Mouse (Mus musculus) lung, embryonic 16.5 days (tissue): ENCODE results near the gene Ccr2. TPM values are rescaled to one million over a fixed set of nuclear protein-coding genes. Genes with fewer than 3 reads are reported as not detected.
"Not testable (repeated sequence)": the region's sequence is repeated elsewhere in the genome, so short reads cannot be mapped to it uniquely, and the experiment has no call there.

Source experiments
- ATAC-seq: fragments of 200-750 bp; cut with Nextera tagmentation; 2 replicates; pipeline ENCODE4 v1.8.0; 2017; ENCODE audit warnings: low read depth, mild to moderate bottlenecking, moderate library complexity
- H3K27ac ChIP-seq: fragments of 300-500 bp; sonication (generic); 2 replicates; pipeline ENCODE4 v1.5.1; 2014; ENCODE audit warnings: mild to moderate bottlenecking, control low read depth, low read length
- H3K27me3 ChIP-seq: fragments of 300-500 bp; sonication (generic); 2 replicates; pipeline ENCODE4 v1.6.1; 2014; ENCODE audit warnings: low read depth, low read length, mixed read lengths; ENCODE audit not compliant: control insufficient read depth, insufficient read depth
- H3K36me3 ChIP-seq: fragments of 300-500 bp; sonication (generic); 2 replicates; pipeline ENCODE4 v1.6.1; 2014; ENCODE audit warnings: low read length; ENCODE audit not compliant: control insufficient read depth, insufficient read depth
- H3K4me1 ChIP-seq: fragments of 300-500 bp; sonication (generic); replicated peaks from 2 replicates; pipeline ENCODE4 v1.6.1; 2014; ENCODE audit warnings: low read length, mixed read lengths; ENCODE audit not compliant: control insufficient read depth, insufficient read depth
- H3K4me2 ChIP-seq: fragments of 300-500 bp; sonication (generic); 2 replicates; pipeline ENCODE4 v1.6.1; 2014; ENCODE audit warnings: low read depth, low read length, control low read depth
- H3K4me3 ChIP-seq: fragments of 300-500 bp; sonication (generic); 2 replicates; pipeline ENCODE4 v1.5.1; 2014; ENCODE audit warnings: mild to moderate bottlenecking, low read length, control low read depth
- H3K9ac ChIP-seq: fragments of 300-500 bp; sonication (generic); 2 replicates; pipeline ENCODE4 v1.6.1; 2014; ENCODE audit warnings: low read length, control low read depth
- H3K9me3 ChIP-seq: fragments of 300-500 bp; sonication (generic); 2 replicates; pipeline ENCODE4 v1.6.1; 2016; ENCODE audit warnings: low read length; ENCODE audit not compliant: control insufficient read depth
- WGBS: fragments of 180-500 bp; shearing (Covaris S2); extraction: QIAGEN DNeasy Blood & Tissue Kit; methylation state at CpG from one replicate; pipeline ENCODE4 v1.1.7; 2014; 5-methylcytosine and 5-hydroxymethylcytosine counted together
- polyA plus RNA-seq: library from polyadenylated mRNA; unstranded; fragments of >200 nt; fragmentation: Nextera tagmentation; extraction: Ambion mirVana; gene quantifications from 2 replicates; pipeline ENCODE4 v1.2.1, GENCODE M21; 2015

Gene Ccr2
- polyA plus RNA-seq, 1 experiment from 2014 or later, result 8.1 TPM

DNA sequence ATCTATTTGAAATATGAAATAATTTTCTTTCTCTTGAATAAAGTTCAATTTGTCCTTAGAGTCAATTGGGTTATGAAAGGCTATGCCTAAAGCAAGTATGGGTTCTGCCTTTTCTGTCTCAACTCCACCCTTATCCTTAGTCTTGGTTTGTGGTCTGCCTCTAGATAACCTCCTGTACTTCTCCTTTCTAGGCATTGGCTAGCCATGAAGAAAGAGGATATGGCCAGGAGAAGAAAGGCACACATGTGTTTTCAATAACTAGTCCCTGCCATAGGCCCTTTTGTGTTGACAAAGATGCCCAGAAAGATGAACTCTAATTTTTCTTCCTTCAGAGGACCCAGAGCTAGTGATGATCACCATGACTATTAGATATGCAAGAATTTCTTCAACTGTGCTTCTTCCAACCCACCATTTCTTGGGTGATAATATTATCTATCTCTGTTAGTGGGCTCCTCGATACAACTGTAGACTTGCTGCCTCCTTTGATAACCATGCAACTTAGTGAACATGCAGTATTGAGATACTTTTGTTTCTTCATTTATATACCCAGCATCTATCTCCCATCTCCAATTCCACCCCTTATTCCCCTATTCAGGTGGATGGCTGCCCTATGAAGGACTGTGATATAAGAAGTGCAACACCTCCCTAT, 11.0 kb downstream of the Ccr2 start:
- H3K27ac ChIP-seq, result no peak overlapping the region
- no peaks in the 10 kb centered on the region for H3K27me3 ChIP-seq
- no peak for ATAC-seq
- 90% methylated on average over 1 of the region's 1 CpGs for WGBS
- H3K9ac ChIP-seq, result no peak overlapping the region
- no peak overlapping the region for H3K4me3 ChIP-seq
- no peaks in the 10 kb centered on the region for H3K36me3 ChIP-seq
- no peaks in the 10 kb centered on the region for H3K9me3 ChIP-seq
- no peak overlapping the region for H3K4me2 ChIP-seq
- no peaks in the 10 kb centered on the region for H3K4me1 ChIP-seq

DNA sequence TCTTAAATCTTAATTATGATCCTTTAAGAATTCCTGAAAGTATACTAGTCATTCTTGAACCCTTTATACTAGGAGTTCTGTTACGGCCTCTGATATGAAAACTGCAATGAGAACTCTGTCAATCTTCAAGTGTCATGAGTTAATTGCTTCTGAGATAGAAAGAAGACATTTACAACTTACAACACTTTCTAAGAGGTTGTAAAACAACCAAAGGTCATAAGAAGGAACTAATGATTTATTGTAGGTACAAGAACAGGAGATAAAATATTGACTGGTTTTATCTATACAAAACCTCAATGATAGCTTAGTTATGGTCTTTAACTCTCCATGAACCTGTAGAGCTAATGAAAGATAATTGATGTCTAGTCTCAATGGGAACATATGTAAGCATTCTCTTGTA, 12.0 kb downstream of the Ccr2 start:
- WGBS, result 60% methylated on average over 1 of the region's 1 CpGs
- no peak for ATAC-seq
- Histone ChIP-seq H3K4me3 (no peak overlapping the region), H3K9ac (no peak overlapping the region), H3K4me2 (no peak overlapping the region), H3K27ac (no peak overlapping the region), H3K9me3 (no peaks in the 10 kb centered on the region), H3K36me3 (no peaks in the 10 kb centered on the region), H3K27me3 (no peaks in the 10 kb centered on the region), H3K4me1 (no peaks in the 10 kb centered on the region)

DNA sequence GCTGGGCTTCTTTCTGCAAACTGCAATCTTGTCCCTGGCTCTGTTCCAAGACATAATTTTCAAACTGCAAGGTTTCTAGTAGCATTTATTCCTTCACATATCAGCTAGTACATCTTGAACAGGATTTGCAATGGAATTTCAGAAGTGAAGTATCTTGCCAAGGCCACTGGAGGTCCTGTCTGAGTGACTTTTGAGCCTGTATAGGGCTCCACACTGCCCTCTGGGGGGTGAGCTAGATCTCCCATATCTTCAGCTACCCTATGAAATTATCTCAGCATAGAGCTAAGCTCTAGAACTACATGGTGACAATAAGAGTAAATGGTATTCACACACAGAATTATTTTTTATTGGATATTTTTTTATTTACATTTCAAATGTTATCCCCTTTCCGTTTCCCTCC, 16.7 kb downstream of the Ccr2 start:
- Histone ChIP-seq H3K36me3 (no peaks in the 10 kb centered on the region), H3K9ac (no peak overlapping the region), H3K9me3 (no peaks in the 10 kb centered on the region), H3K4me1 (no peaks in the 10 kb centered on the region), H3K4me3 (no peak overlapping the region), H3K27me3 (no peaks in the 10 kb centered on the region), H3K4me2 (no peak overlapping the region), H3K27ac (no peak overlapping the region)
- 88% methylated on average over 1 of the region's 1 CpGs for WGBS
- ATAC-seq, result no peak

DNA sequence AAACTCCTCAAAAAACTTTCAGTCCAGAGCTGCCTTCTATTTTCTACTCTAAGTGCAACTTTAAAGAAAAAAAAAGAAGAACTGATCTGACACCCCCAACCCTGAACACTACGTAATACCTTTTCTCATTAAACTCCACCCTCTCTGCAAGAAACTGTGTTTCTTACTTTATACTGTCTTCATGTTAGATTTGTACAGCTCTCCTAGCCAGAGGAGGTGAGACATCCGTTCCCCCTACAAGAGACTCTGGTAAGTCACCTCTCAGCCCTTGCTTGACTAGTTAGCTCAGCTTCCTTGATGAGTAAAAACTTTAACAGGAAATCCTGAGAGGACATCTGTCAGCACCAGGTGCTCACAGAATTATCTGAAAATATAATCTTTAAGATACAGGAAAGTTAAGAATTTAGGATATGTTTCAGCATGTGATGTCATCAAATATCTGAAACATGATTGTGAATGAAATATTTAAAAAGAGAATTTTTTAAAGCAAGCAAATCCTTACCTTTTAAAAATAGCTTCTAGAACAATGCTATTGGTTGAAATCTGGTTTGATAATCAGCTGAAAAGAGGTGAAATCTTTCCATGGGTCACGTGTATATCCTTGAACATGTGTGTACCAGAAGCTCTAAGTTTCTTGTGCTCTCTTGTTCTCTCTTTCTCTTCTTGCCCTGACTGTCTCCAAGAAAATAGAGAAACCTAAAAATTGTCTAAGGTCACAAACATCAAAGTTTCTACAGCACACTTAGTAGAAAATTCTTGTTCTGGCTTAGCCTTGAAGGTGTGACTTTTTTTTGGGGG, 19.8 kb downstream of the Ccr2 start, which contains the start of gene Ccr5:
Gene Ccr5, plus strand, starts transcription at position 157 of the 798 bp plus-strand sequence.
- H3K27me3 ChIP-seq, result no peaks in the 10 kb centered on the region
- H3K4me1 ChIP-seq, result no peaks in the 10 kb centered on the region
- no peak within 1 kb of the TSS for H3K27ac ChIP-seq
- no peaks in the 10 kb centered on the region for H3K9me3 ChIP-seq
- WGBS, result 62% methylated on average over 3 of the region's 3 CpGs
- no peak for ATAC-seq
- no peak within 1 kb of the TSS for H3K4me3 ChIP-seq
- no peak within 1 kb of the TSS for H3K4me2 ChIP-seq
- no peaks in the 10 kb centered on the region for H3K36me3 ChIP-seq
- no peak within 1 kb of the TSS for H3K9ac ChIP-seq

DNA sequence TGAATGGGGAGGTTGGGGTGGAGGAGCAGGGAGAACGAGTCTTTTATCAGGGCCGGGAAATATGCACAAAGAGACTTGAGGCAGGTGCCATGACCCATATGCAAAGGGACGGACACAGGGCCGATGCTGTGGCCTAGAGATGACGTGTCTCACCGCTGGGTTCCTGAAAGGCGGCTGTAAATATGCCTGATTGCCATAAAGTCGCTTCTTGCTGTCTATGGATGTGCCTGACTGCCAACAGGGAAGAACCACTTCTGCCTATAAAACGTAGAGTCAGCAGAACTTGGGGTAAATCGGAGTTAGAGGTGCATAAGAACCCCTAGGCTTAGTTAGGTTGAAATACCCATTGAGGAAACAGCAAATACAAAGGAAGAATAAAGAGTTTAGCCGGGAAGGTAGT, 23.8 kb downstream of the Ccr2 start:
- no peak for ATAC-seq
- Histone ChIP-seq H3K4me3 (no peak overlapping the region), H3K4me2 (no peak overlapping the region), H3K27me3 (no peaks in the 10 kb centered on the region), H3K9ac (no peak overlapping the region), H3K4me1 (no peaks in the 10 kb centered on the region), H3K36me3 (no peaks in the 10 kb centered on the region), H3K9me3 (no peaks in the 10 kb centered on the region), H3K27ac (no peak overlapping the region)
- WGBS, result 74% methylated on average over 11 of the region's 11 CpGs

DNA sequence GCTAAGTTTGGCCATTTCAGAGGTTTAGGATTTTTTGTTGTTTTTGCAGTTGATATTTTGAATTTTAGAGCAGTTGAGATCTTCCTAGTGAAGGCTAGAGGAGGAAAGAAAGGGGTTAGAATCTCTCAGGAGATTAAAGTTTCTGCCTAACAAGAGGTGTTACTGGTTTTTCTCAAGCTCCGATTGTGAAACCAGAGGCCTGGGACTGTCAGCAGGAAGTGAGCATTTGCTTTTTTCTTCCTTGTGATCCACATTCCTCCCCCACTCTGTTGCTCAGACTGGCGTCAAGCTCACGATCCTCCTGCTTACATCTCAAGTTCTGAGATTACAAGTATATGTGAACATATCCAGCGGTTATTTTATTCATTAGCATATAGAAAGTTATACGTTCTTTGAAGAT, 24.6 kb downstream of the Ccr2 start:
- Histone ChIP-seq H3K27ac (peak overlapping the region; percentile 8; the same call in 1 of the 2 replicates), H3K9ac (no peak overlapping the region)

DNA sequence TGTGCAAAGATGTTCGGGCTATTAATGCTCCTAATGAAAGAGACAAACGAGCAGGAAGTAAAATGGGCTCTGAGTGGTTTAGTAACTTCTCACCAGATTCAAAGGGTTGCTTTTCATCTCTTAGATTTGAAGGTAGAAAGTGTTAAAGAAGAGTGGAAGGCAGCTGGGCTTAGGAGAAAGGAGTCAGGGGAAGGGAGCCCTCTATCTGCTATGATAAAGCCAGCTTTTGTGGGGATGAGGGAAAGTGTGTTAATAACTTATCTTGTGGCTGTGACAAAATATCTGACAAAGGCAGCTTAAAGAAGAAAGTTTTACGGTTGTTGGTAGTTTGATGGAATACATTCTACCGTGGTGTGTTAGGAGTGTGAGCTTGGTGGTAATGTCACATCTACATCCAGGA, 25.7 kb downstream of the Ccr2 start:
- Histone ChIP-seq H3K9ac (no peak overlapping the region), H3K4me2 (no peak overlapping the region), H3K36me3 (no peaks in the 10 kb centered on the region), H3K27me3 (no peaks in the 10 kb centered on the region), H3K4me3 (no peak overlapping the region), H3K27ac (no peak overlapping the region), H3K4me1 (no peaks in the 10 kb centered on the region), H3K9me3 (no peaks in the 10 kb centered on the region)
- whole genome bisulfite sequencing, result 35% methylated on average over 4 of the region's 4 CpGs
- no peak for ATAC-seq

More for the DNA sequence above, 24.6 kb downstream of the Ccr2 start:
- Histone ChIP-seq H3K4me3 (no peak overlapping the region), H3K9me3 (no peaks in the 10 kb centered on the region), H3K4me2 (no peak overlapping the region), H3K27me3 (no peaks in the 10 kb centered on the region), H3K4me1 (no peaks in the 10 kb centered on the region), H3K36me3 (no peaks in the 10 kb centered on the region)
- WGBS, result 20% methylated on average over 5 of the region's 5 CpGs
- ATAC-seq, result peak; percentile 68; the same call in 1 of the 2 replicates

DNA sequence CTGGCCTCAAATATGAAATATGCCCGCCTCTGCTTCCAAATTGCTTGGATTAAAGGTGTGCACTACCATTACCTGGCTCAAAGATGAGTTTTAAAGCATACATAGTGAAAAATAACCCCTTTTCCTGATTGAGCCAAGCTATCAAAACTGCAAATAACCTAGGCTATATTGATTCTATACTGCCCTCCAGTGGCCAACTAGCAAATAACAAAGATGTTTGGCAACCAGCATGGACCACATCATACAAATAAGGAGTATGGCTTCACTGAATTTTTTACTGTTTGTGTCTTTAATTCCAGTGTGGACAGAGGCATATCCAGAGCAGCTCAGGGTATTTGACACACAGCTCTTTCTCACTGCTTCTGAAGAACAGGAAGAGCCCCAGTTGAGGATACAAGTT, 26.6 kb downstream of the Ccr2 start:
- H3K36me3 ChIP-seq, result no peaks in the 10 kb centered on the region
- H3K9me3 ChIP-seq, result no peaks in the 10 kb centered on the region
- no peak overlapping the region for H3K9ac ChIP-seq
- no peak overlapping the region for H3K27ac ChIP-seq
- no peaks in the 10 kb centered on the region for H3K4me1 ChIP-seq
- no peak overlapping the region for H3K4me2 ChIP-seq
- H3K27me3 ChIP-seq, result no peaks in the 10 kb centered on the region
- WGBS, result 0% methylated on average over 1 of the region's 1 CpGs
- H3K4me3 ChIP-seq, result no peak overlapping the region
- no peak for ATAC-seq

DNA sequence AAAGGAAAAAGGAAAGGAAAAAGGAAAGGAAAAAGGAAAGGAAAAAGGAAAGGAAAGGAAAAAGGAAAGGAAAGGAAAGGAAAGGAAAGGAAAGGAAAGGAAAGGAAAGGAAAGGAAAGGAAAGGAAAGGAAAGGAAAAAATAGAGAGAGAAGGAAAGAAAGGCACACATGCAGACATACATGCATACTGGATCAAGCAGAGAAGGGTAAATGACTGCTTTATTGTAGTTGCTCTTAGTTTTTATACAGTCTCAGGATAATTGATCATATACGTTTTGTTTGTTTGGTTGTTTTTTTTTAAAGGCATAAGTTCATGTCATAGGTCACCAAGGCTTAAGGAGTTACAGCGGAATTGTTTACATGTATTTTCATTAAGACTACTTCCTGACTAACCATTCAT, 31.1 kb downstream of the Ccr2 start:
- not testable (repeated sequence) for H3K27me3 ChIP-seq, ATAC-seq, H3K36me3 ChIP-seq, H3K4me1 ChIP-seq, H3K9me3 ChIP-seq, H3K27ac ChIP-seq, H3K4me3 ChIP-seq, H3K4me2 ChIP-seq, H3K9ac ChIP-seq
- WGBS, result 54% methylated on average over 2 of the region's 2 CpGs
